Comparison of ENCODE assay signal across 10 mouse cellular contexts in genomic region chr11:117890519-117891282, GRCm38 (mm10). TPM values are rescaled to one million over a fixed set of nuclear protein-coding genes. Genes with fewer than 3 reads are reported as not detected.
DNase-seq lines count a peak whose midpoint lies in the region; ATAC-seq and TF ChIP-seq lines count a peak whose summit lies in the region.
"Had no signal": no experiment of that assay in that cellular context is flagged by ENCODE, and none has a peak within 500 bp of the region (broad histone marks: within the 10 kb centered on the region; RNA-seq: fewer than 3 reads in every experiment).

No protein-coding gene starts in this region.

- H3K27ac ChIP-seq in heart, postnatal 0 days (ENCODE audit: low read depth), result peak overlapping the region; percentile 24; the same call in 1 of the 2 replicates

- no peak overlapping the region for H3K4me3 ChIP-seq in heart, postnatal 0 days (ENCODE audit: low read depth, low read length)

- DNase-seq in gastrocnemius, adult 18-20 months (ENCODE audit: low spot score), result peak; percentile 61
- no peak for DNase-seq in gastrocnemius, postnatal 36 days
- DNase-seq in NIH3T3 (ENCODE audit: low read depth) (peak; percentile 75), liver (peak; percentile 47)
- DNase-seq in heart, postnatal 0 days (ENCODE audit: low spot score), result peak; percentile 23
- no peak for DNase-seq in adrenal gland, adult 2 months
- DNase-seq in thymus, postnatal 14 days, result no peak

- peaks cover 9% of the 10 kb centered on the region; the same call in 1 of the 2 replicates for H3K27me3 ChIP-seq in heart, postnatal 0 days (ENCODE audit: control insufficient read depth, insufficient read depth, low read length)

- 35% methylated on average over 13 of the region's 13 CpGs for WGBS in heart, postnatal 0 days

- peak; percentile 36 for TF ChIP-seq CTCF in heart, postnatal 0 days (IDR thresholded peaks at IDR 0.05; ENCODE audit: low read depth)

- no peak for TF ChIP-seq EP300 in heart, postnatal 0 days (IDR thresholded peaks at IDR 0.05; ENCODE audit: low read depth)

- H3K9me3 ChIP-seq in heart, postnatal 0 days (replicated peaks; ENCODE audit: control insufficient read depth, low read length), result no peaks in the 10 kb centered on the region
- H3K9me3 ChIP-seq: G1E had no signal

- H3K36me3 ChIP-seq in heart, postnatal 0 days (replicated peaks; ENCODE audit: control insufficient read depth, insufficient read depth, low read length), result no peaks in the 10 kb centered on the region
- H3K36me3 ChIP-seq: G1E had no signal

- no peak overlapping the region for H3K4me2 ChIP-seq in heart, postnatal 0 days (ENCODE audit: low read depth, low read length)

- H3K4me1 ChIP-seq in heart, postnatal 0 days (ENCODE audit: control insufficient read depth, insufficient read depth), result peaks cover 11% of the 10 kb centered on the region

- 0 out of 2 replicates have a peak overlapping the region, but pooled peaks have one; percentile 7 for H3K9ac ChIP-seq in heart, postnatal 0 days (replicated peaks; ENCODE audit: low read depth, low read length)

- intact Hi-C loops in gastrocnemius, postnatal 36 days (cut with DNase I), result no loop called here

- peak; percentile 55 for ATAC-seq in heart, postnatal 0 days (ENCODE audit: insufficient read depth, low read depth)
- ATAC-seq in frontal cortex, adult (ENCODE audit: low TSS enrichment), result no peak

RNA-seq across cellular contexts. Expression of gene Tha1, which starts 17.4 kb away (rescaled TPM):
- total RNA-seq in gastrocnemius, adult 18-20 months (2021), result 1 to 10 TPM; 3.6 to 4.3 TPM
- 1 to 10 TPM; 4.3 to 5.2 TPM for total RNA-seq in gastrocnemius, postnatal 36 days (2021)
- 7.4 and 7.8 TPM in 2 replicates for total RNA-seq in heart, postnatal 0 days (2014; rRNA removed; ENCODE audit: low replicate concordance)
- 9.4 and 9.5 TPM in 2 replicates for polyA plus RNA-seq in heart, postnatal 0 days (2015; fragmentation: Nextera tagmentation; extraction: Ambion mirVana)
- 1 to 10 TPM; 8.4 to 9.5 TPM for total RNA-seq in adrenal gland, adult 2 months (2021)
- polyA plus RNA-seq in adrenal gland, adult 2 months (2012; rRNA removed), result 40.3 and 49.3 TPM in 2 replicates
- total RNA-seq: G1E had no signal
- polyA plus RNA-seq: G1E had no signal

RNA-seq across cellular contexts. Expression of gene Tmem235, which starts 30.1 kb away (rescaled TPM):
- total RNA-seq in gastrocnemius, adult 18-20 months (2021), result not detected
- total RNA-seq in gastrocnemius, postnatal 36 days (2021), result not detected
- total RNA-seq in heart, postnatal 0 days (2014; rRNA removed; ENCODE audit: low replicate concordance), result not detected in 2 replicates
- polyA plus RNA-seq in heart, postnatal 0 days (2015; fragmentation: Nextera tagmentation; extraction: Ambion mirVana), result not detected in 2 replicates
- total RNA-seq in adrenal gland, adult 2 months (2021), result not detected
- polyA plus RNA-seq in adrenal gland, adult 2 months (2012; rRNA removed), result not detected in 2 replicates
- total RNA-seq: G1E had no signal
- polyA plus RNA-seq: G1E; spleen, adult 2 months had no signal

RNA-seq across cellular contexts. Expression of gene Birc5, which starts 41.6 kb away (rescaled TPM):
- total RNA-seq in gastrocnemius, adult 18-20 months (2021), result not detected
- under 1 TPM; 0.74 to 0.84 TPM for total RNA-seq in gastrocnemius, postnatal 36 days (2021)
- 36.1 and 56.8 TPM in 2 replicates for total RNA-seq in heart, postnatal 0 days (2014; rRNA removed; ENCODE audit: low replicate concordance)
- 83.6 and 85.0 TPM in 2 replicates for polyA plus RNA-seq in heart, postnatal 0 days (2015; fragmentation: Nextera tagmentation; extraction: Ambion mirVana)
- total RNA-seq in adrenal gland, adult 2 months (2021), result 1 to 10 TPM; 1.1 to 2.8 TPM
- polyA plus RNA-seq in adrenal gland, adult 2 months (2012; rRNA removed), result 2.1 and 2.6 TPM in 2 replicates

Comparison
In these comparisons a context has a peak if more than half of its experiments do, and no peak if none do; other contexts are left out.
1. DNase-seq: peak in gastrocnemius, adult 18-20 months (single experiment), NIH3T3 (single experiment), heart, postnatal 0 days (single experiment) and liver (single experiment); none in gastrocnemius, postnatal 36 days (0 of 2), adrenal gland, adult 2 months (single experiment) and thymus, postnatal 14 days (single experiment).